Comparison of ENCODE assay signal across 7 mouse cellular contexts in the genomic region with DNA sequence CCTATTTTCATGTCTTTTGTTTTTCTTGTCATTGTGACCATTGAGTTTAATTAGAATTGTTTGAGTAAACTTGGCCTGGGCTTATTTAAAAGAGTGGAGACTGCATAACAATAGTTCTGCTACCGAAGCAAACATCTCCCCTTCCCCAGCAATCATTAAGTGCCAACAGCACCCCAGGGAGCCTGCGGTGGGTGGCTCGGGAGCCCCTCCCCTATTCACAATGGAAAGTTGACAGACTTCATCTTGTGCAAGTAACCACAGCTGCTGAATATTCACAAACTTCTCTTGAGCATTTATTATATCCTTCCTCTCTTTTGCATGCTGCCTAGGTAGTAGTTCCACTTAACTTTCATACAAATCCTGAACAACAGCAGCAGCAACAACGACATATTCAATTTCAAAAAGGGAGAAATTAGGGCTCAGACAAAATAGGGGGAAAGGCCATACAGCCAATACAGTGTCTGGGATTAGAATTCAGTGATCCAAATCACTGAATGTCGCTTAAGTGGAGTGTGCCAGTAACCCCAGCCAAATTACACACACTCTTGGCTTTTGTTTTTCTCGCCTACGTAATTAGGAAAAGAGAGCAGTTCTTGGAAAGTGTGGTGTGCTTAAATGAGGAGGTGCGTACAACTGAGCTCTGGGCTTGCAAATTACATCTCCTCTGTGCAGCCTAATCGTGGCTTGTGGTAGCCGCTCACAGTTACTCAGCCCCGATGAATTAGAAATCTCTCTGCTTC. TPM values are rescaled to one million over a fixed set of nuclear protein-coding genes. Genes with fewer than 3 reads are reported as not detected.
DNase-seq lines count a peak whose midpoint lies in the region; ATAC-seq and TF ChIP-seq lines count a peak whose summit lies in the region.

No protein-coding gene starts in this region.

- peak overlapping the region; percentile 5; the same call in 1 of the 2 replicates for H3K4me2 ChIP-seq in hindbrain, embryonic 16.5 days (ENCODE audit: low read length)
- no peak overlapping the region for H3K4me2 ChIP-seq in hindbrain, embryonic 13.5 days

- no peak overlapping the region for H3K27ac ChIP-seq in hindbrain, embryonic 16.5 days (ENCODE audit: low read depth, low read length)
- H3K27ac ChIP-seq in hindbrain, embryonic 13.5 days: no peak overlapping the region

- peak; percentile 95 for DNase-seq in brain, embryonic 14.5 days (ENCODE audit: low read depth)
- DNase-seq in frontal cortex, postnatal 36 days (ENCODE audit: low spot score in 2 of 2): peak; percentile 3 to 4
- peak; percentile 20 for DNase-seq in lung, postnatal 14 days
- no peak for DNase-seq in embryo, embryonic 10 days (ENCODE audit: low spot score)
- DNase-seq in ovary, postnatal 10 days (ENCODE audit: low spot score): no peak

- H3K4me3 ChIP-seq in hindbrain, embryonic 16.5 days (ENCODE audit: low read length): no peak overlapping the region
- H3K4me3 ChIP-seq in hindbrain, embryonic 13.5 days: no peak overlapping the region

- no peaks in the 10 kb centered on the region for H3K9me3 ChIP-seq in hindbrain, embryonic 16.5 days (ENCODE audit: control insufficient read depth, low read length)
- no peaks in the 10 kb centered on the region for H3K9me3 ChIP-seq in hindbrain, embryonic 13.5 days

- peaks cover 5% of the 10 kb centered on the region for H3K4me1 ChIP-seq in hindbrain, embryonic 16.5 days (ENCODE audit: control insufficient read depth, insufficient read depth, low read depth, low read length)
- H3K4me1 ChIP-seq in hindbrain, embryonic 13.5 days (replicated peaks): peaks cover 8% of the 10 kb centered on the region

- 18% methylated on average over 11 of the region's 11 CpGs for WGBS in hindbrain, embryonic 16.5 days
- WGBS in hindbrain, embryonic 13.5 days: 26% methylated on average over 11 of the region's 11 CpGs

- no peak overlapping the region for H3K9ac ChIP-seq in hindbrain, embryonic 16.5 days (ENCODE audit: low read depth, low read length)
- H3K9ac ChIP-seq in hindbrain, embryonic 13.5 days: no peak overlapping the region

- TF ChIP-seq POLR2A in brain, embryonic 14.5 days (IDR thresholded peaks at IDR 0.05; ENCODE audit: borderline replicate concordance, extremely low read depth, insufficient read depth, insufficient read length, poor library complexity, severe bottlenecking): no peak

- no peak for TF ChIP-seq CTCF in brain, embryonic 14.5 days (IDR thresholded peaks at IDR 0.05; ENCODE audit: borderline replicate concordance, extremely low read depth, insufficient read depth, insufficient read length)

- peak; percentile 70 for ATAC-seq in hindbrain, embryonic 16.5 days
- ATAC-seq in hindbrain, embryonic 13.5 days (ENCODE audit: low FRiP score): no peak

- no peaks in the 10 kb centered on the region for H3K36me3 ChIP-seq in hindbrain, embryonic 16.5 days (ENCODE audit: control insufficient read depth, insufficient read depth, low read length)
- no peaks in the 10 kb centered on the region for H3K36me3 ChIP-seq in hindbrain, embryonic 13.5 days

- H3K27me3 ChIP-seq in hindbrain, embryonic 16.5 days (replicated peaks; ENCODE audit: control insufficient read depth, insufficient read depth, low read length): no peaks in the 10 kb centered on the region
- no peaks in the 10 kb centered on the region for H3K27me3 ChIP-seq in hindbrain, embryonic 13.5 days

RNA-seq across cellular contexts. Expression of gene Tnfsf4, which starts 15.4 kb away (rescaled TPM):
- not detected in 2 replicates for polyA plus RNA-seq in hindbrain, embryonic 16.5 days (2015; fragmentation: Nextera tagmentation; extraction: Ambion mirVana)
- not detected in 2 replicates for polyA plus RNA-seq in hindbrain, embryonic 13.5 days (2015; fragmentation: Nextera tagmentation; extraction: Ambion mirVana)
- polyA plus RNA-seq in brain, embryonic 14.5 days (2012; rRNA removed): 0.04 TPM in 1 of 2 replicates, not detected in the other

Comparison
In these comparisons a context has a peak if more than half of its experiments do, and no peak if none do; other contexts are left out.
1. DNase-seq: peak in brain, embryonic 14.5 days (single experiment), frontal cortex, postnatal 36 days (2 of 2) and lung, postnatal 14 days (single experiment); none in embryo, embryonic 10 days (single experiment) and ovary, postnatal 10 days (single experiment).